Mouse (Mus musculus): ENCODE measurements around the gene Noc4l.

Gene Noc4l

DNA sequence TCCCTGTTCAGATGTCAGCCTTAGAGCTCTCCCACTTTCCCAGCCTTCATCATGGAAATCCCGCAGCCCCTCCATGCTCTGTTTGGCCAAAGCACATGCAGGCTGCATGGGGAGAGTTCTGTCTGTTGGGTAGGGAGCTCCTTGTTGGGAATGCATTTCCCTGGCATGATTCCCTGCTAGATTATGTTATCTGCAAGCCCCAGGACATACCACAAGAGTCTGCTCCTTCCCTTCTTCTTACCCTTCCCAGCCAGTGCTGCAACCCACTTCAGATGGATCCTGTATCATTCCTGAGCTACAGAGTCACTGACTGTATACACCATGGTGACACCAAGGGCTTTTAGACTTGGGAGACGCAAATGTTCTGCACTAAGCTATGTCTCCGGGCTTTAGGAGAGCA lies 43.8 kb downstream of the Noc4l start:
- DNase-seq (ENCODE audit: low spot score in 2 of 2) = no peak

DNA sequence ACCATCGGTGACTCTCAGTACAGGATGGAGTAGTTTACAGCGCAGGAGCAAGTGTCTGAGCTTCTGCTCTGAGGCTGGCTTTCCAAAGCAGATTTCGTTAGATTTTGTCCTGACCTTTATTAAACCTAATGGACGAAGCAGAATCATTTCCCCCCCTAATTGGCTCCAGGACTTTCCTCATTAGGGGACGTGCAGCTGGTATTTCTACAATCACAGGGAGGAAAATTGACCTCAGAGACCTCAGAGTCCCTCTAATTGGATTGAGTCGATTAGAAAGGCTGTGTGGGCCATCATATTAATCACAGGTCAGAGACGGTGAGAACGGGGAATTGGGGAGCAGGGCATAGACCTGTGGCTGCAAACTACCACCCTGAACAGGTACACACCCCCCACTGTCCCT lies 44.3 kb downstream of the Noc4l start:
- no peak for DNase-seq (ENCODE audit: low spot score in 2 of 2)

DNA sequence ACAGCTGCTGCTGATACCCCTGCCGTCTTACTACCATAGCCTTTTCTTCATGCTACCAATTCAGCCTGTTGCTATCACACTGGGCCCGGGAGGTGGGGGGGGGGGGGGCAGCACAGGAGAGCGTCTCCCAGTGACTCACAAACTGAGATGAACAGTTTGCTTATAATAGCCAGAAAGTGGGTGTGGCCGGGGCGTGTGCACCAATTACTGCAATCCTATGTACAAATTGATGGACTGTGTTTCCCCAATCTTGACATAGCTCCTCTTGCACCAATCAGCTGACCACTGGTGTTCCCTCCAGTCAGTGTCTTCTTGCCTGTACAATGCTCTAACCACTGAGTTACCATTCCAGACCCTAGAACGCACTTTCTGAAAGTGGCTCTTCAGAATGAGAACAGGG lies 44.9 kb downstream of the Noc4l start:
- DNase-seq (ENCODE audit: low spot score in 2 of 2) = no peak

DNA sequence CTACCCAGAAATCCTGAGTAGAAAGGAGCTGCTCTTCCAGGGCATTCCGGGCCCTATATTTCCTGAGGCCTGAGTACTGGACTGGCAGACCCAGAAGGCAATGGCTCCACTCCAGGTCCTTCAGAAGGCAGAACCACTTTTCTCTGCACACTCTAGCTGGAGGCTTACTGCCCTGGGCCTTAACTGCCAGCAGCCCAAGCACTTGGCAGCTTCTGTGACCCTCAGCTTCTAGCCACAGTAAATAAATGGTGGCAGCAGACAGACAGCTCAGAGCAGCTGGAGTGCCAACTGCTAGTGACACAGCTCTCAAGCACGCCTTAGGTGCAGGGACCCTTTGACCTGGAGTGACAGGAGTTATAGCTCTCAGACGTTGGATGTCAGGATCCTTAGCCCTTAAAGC lies 45.5 kb downstream of the Noc4l start:
- DNase-seq (ENCODE audit: low spot score in 2 of 2) = no peak

DNA sequence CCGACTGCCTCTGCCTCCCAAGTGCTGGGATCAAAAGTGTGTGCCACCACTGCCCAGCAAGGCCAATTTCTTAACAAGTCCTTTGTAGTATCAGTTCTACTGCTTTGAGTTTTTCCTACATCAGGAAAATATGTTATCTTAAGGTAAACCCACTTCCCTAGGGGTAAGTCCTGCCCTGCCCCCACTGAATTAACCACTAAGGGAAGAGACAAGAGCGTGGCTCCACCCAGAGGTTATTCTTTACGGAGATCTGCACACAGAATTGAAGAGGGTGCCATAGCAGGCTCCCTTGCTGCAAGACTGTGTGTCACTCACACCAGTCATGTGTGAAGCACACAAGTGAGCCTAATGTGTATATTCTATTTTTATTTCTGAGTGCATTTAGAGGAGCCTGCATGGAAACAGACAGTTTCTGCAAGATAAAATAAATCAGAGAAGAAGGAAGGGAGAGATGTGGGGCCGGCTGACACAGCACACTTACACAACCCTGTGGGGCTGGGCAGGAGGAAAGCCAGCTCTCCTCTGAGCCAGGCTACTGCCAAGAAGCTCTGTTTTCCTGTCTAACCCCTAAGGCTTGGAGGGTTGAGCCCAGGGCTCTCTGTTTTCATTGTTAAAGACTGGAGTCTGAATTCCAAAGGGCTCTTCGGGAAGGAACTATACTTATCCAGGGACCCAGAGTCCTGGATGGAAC lies 47.5 kb downstream of the Noc4l start:
- DNase-seq (ENCODE audit: low spot score in 2 of 2) = no peak

DNA sequence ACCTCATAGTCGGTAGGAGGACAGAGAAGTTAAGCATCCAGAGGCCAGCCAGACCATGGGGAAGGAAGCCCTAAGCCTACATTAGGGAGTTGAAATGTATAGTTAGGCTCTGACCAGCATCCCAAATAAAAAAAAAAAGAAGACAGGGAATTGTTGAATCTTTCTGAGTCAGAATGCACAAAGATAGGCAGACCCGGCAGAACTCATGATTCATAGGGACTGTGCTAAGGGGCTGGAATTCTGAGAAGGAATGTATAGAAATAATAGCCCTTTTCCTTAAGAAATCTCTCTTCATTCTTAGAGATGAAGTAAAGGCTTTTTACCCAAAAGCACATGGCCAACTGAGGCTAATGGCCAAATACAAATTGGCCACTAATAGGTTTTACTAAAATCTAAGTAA lies 48.9 kb downstream of the Noc4l start:
- no peak for DNase-seq (ENCODE audit: low spot score in 2 of 2)

DNA sequence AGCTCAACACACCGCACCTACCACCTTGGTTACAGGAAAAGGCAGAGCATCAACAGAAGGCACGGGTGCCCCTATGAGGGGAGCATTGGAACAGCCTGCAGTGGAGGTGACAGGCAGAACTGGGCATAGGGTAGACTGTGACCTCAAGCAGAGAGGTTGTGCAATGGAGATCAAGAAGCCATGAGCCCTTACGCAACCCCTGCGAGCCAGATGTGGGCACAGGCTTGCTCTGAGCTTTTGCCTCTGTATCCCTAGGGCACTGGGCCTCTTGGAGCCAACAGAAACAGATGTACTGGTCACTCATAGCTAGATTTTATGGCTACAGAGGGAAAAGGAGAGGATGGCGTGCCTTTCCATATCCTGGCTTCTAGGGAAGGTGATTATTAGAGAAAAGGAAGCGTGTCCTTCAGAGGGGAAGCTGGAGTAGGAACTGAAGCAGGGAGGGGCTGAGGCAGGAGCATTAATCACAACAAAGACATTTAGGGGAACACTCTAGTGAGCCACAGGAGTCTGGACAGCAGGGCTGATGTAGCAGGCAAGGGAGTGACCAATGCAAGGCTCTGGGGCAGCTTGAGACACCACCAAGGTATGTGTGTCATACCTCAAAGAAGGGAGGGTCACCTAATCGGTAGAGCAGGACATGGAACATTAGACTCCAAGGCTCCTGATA lies 50.1 kb downstream of the Noc4l start:
- DNase-seq (ENCODE audit: low spot score in 2 of 2) = no peak

Measured in frontal cortex, postnatal 10 days (tissue).